In the genomic region with DNA sequence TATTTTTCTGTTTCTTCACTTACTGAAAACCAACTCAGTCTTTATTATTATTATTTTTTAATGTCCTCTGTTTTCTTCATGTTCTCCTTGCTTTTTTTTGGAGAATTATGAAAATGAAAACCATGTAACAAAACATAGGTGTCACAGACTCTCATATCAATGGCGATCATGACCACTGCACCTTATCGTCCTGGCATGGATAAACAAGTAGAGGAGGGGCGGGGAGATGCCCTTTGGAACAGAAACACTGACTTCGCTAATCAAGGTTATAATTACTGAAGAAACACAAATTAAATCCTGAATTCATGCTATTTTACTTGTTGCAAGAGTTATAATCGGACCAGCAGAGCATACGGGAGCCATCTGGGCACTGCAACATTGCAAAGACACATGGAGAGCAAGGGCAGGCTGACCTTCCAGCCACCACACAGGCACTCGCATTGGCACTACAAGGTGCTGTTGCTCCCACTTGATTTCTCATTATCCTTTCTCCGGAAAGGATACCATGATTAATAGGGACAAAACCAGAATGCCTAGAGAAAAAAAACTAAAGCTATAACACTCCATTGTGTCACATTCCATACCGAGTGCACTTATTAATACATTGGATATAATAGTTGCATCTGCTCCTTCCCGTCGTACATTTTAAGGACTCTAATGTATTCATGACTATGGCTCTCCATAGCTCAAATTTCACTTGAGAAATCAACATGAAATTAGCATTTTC, we compare ENCODE assay signal across 14 mouse cellular contexts.
DNase-seq lines count a peak whose midpoint lies in the region; ATAC-seq lines count a peak whose summit lies in the region.
"Had no signal": no experiment of that assay in that cellular context is flagged by ENCODE, and none has a peak within 500 bp of the region (broad histone marks: within the 10 kb centered on the region; RNA-seq: fewer than 3 reads in every experiment).

No protein-coding gene starts in this region.

- no peak overlapping the region for H3K9ac ChIP-seq in hindbrain, embryonic 11.5 days (ENCODE audit: low read depth, low read length)
- no peak overlapping the region for H3K9ac ChIP-seq in forebrain, embryonic 14.5 days (ENCODE audit: low read length)
- H3K9ac ChIP-seq in midbrain, embryonic 14.5 days (replicated peaks; ENCODE audit: low read length): no peak overlapping the region

- H3K36me3 ChIP-seq in hindbrain, embryonic 11.5 days (ENCODE audit: control insufficient read depth, insufficient read depth, low read length): no peaks in the 10 kb centered on the region
- H3K36me3 ChIP-seq in hindbrain, embryonic 10.5 days: no peaks in the 10 kb centered on the region
- H3K36me3 ChIP-seq in forebrain, embryonic 14.5 days (ENCODE audit: control insufficient read depth, insufficient read depth, low read length): no peaks in the 10 kb centered on the region
- H3K36me3 ChIP-seq in midbrain, embryonic 14.5 days (ENCODE audit: control insufficient read depth, insufficient read depth, low read length): no peaks in the 10 kb centered on the region

- peak; percentile 5 for DNase-seq in hindbrain, embryonic 11.5 days (ENCODE audit: low spot score)
- DNase-seq in hindbrain, embryonic 10.5 days (ENCODE audit: low spot score): no peak
- peak; percentile 70 to 78 for DNase-seq in cerebellum, adult 18-20 months
- DNase-seq in forebrain, embryonic 14.5 days (ENCODE audit: low spot score): peak; percentile 58
- no peak for DNase-seq in midbrain, embryonic 14.5 days
- DNase-seq in adrenal gland, postnatal 10 days: no peak
- DNase-seq in kidney, postnatal 4 days: no peak
- DNase-seq in kidney, postnatal 14 days: no peak
- DNase-seq: heart, adult 2 months; heart, postnatal 14 days; thymus, adult 2 months had no signal

- peak; percentile 70 for ATAC-seq in hindbrain, embryonic 11.5 days (ENCODE audit: low FRiP score)
- ATAC-seq in forebrain, embryonic 14.5 days: peak; percentile 85
- ATAC-seq in midbrain, embryonic 14.5 days (ENCODE audit: low FRiP score, low TSS enrichment): peak; percentile 60
- ATAC-seq: lung, postnatal 0 days had no signal

- H3K27ac ChIP-seq in hindbrain, embryonic 11.5 days (ENCODE audit: low read depth, low read length): no peak overlapping the region
- no peak overlapping the region for H3K27ac ChIP-seq in hindbrain, embryonic 10.5 days
- H3K27ac ChIP-seq in forebrain, embryonic 14.5 days (ENCODE audit: low read depth, low read length): peak overlapping the region; percentile 9; the same call in 1 of the 2 replicates
- H3K27ac ChIP-seq in midbrain, embryonic 14.5 days (replicated peaks; ENCODE audit: low read depth, low read length): peak overlapping the region; percentile 32; the same call in 1 of the 2 replicates
- H3K27ac ChIP-seq: heart, adult 2 months; kidney, postnatal 0 days had no signal

- H3K4me2 ChIP-seq in hindbrain, embryonic 11.5 days (replicated peaks; ENCODE audit: low read depth, low read length): no peak overlapping the region
- peak overlapping the region; percentile 20 for H3K4me2 ChIP-seq in forebrain, embryonic 14.5 days (ENCODE audit: low read length)
- peak overlapping the region; percentile 37 for H3K4me2 ChIP-seq in midbrain, embryonic 14.5 days (ENCODE audit: low read length)

- WGBS in hindbrain, embryonic 11.5 days: 77% methylated on average over 11 of the region's 11 CpGs
- WGBS in hindbrain, embryonic 10.5 days: 80% methylated on average over 11 of the region's 11 CpGs
- WGBS in forebrain, embryonic 14.5 days: 49% methylated on average over 11 of the region's 11 CpGs
- 56% methylated on average over 11 of the region's 11 CpGs for WGBS in midbrain, embryonic 14.5 days

- no peak overlapping the region for H3K4me3 ChIP-seq in hindbrain, embryonic 11.5 days (ENCODE audit: low read depth, low read length)
- no peak overlapping the region for H3K4me3 ChIP-seq in hindbrain, embryonic 10.5 days
- H3K4me3 ChIP-seq in forebrain, embryonic 14.5 days (ENCODE audit: low read depth, low read length): no peak overlapping the region; the same call in 1 of the 2 replicates
- no peak overlapping the region for H3K4me3 ChIP-seq in midbrain, embryonic 14.5 days (replicated peaks; ENCODE audit: low read depth, low read length)
- H3K4me3 ChIP-seq: heart, adult 2 months had no signal

- no peaks in the 10 kb centered on the region for H3K27me3 ChIP-seq in hindbrain, embryonic 11.5 days (ENCODE audit: control insufficient read depth, insufficient read depth, low read length)
- no peaks in the 10 kb centered on the region for H3K27me3 ChIP-seq in hindbrain, embryonic 10.5 days (ENCODE audit: insufficient read depth, poor library complexity, severe bottlenecking)
- H3K27me3 ChIP-seq in forebrain, embryonic 14.5 days (replicated peaks; ENCODE audit: control insufficient read depth, insufficient read depth, low read length): no peaks in the 10 kb centered on the region
- H3K27me3 ChIP-seq in midbrain, embryonic 14.5 days (ENCODE audit: control insufficient read depth, insufficient read depth, low read length): no peaks in the 10 kb centered on the region

- H3K4me1 ChIP-seq in hindbrain, embryonic 11.5 days (replicated peaks; ENCODE audit: control insufficient read depth, insufficient read depth, low read length): no peaks in the 10 kb centered on the region
- H3K4me1 ChIP-seq in hindbrain, embryonic 10.5 days (replicated peaks): 0 out of 2 replicates have a peak, but pooled peaks cover 7% of the 10 kb centered on the region
- H3K4me1 ChIP-seq in forebrain, embryonic 14.5 days (ENCODE audit: control insufficient read depth, insufficient read depth, low read length): peaks cover 12% of the 10 kb centered on the region
- H3K4me1 ChIP-seq in midbrain, embryonic 14.5 days (ENCODE audit: control insufficient read depth, insufficient read depth, low read length): 0 out of 2 replicates have a peak, but pooled peaks cover 6% of the 10 kb centered on the region

- H3K9me3 ChIP-seq in hindbrain, embryonic 11.5 days (ENCODE audit: control insufficient read depth, low read length): no peaks in the 10 kb centered on the region
- H3K9me3 ChIP-seq in hindbrain, embryonic 10.5 days: no peaks in the 10 kb centered on the region; the same call in 1 of the 2 replicates
- H3K9me3 ChIP-seq in forebrain, embryonic 14.5 days (replicated peaks; ENCODE audit: control insufficient read depth, low read length): no peaks in the 10 kb centered on the region
- no peaks in the 10 kb centered on the region for H3K9me3 ChIP-seq in midbrain, embryonic 14.5 days (ENCODE audit: control insufficient read depth, low read length)
- H3K9me3 ChIP-seq: G1E had no signal

Comparison
In these comparisons a context has a peak if more than half of its experiments do, and no peak if none do; other contexts are left out.
1. DNase-seq: peak in hindbrain, embryonic 11.5 days (single experiment), cerebellum, adult 18-20 months (2 of 2) and forebrain, embryonic 14.5 days (single experiment); none in hindbrain, embryonic 10.5 days (single experiment), midbrain, embryonic 14.5 days (single experiment), adrenal gland, postnatal 10 days (single experiment), kidney, postnatal 4 days (0 of 2) and kidney, postnatal 14 days (single experiment).
2. H3K27ac ChIP-seq: peak in forebrain, embryonic 14.5 days (single experiment) and midbrain, embryonic 14.5 days (single experiment); none in hindbrain, embryonic 11.5 days (single experiment) and hindbrain, embryonic 10.5 days (single experiment).
3. Peak in every context shown above with its lines, with median percentiles within 50 percentile points of each other: ATAC-seq.